Mouse (Mus musculus) cerebellum, adult 2 months (tissue): Measurements from ENCODE around the gene Acp2. TPM values are rescaled to one million over a fixed set of nuclear protein-coding genes. Genes with fewer than 3 reads are reported as not detected.
A peak's percentile ranks its signal among the peaks of the same experiment; 100 is the strongest.

Experiments used
- DNase-seq, 2 experiments: peaks; one replicate each; pipeline ENCODE4 v3.0.0; 2021
- H3K27ac ChIP-seq: fragments of 200-500 bp; 2 replicates; pipeline ENCODE4 v1.5.1; 2012; ENCODE audit warnings: low read length, control low read depth, inconsistent platforms; ENCODE audit not compliant: insufficient read depth
- H3K27me3 ChIP-seq: fragments of 200-500 bp; 2 replicates; pipeline ENCODE4 v1.6.1; 2012; ENCODE audit warnings: inconsistent platforms, mild to moderate bottlenecking, low read length, moderate library complexity; ENCODE audit not compliant: control insufficient read depth, insufficient read depth
- H3K4me1 ChIP-seq: fragments of 200-500 bp; 2 replicates; pipeline ENCODE4 v1.6.1; 2011; ENCODE audit warnings: low read length; ENCODE audit not compliant: control insufficient read depth, insufficient read depth
- H3K4me3 ChIP-seq: fragments of 200-500 bp; replicated peaks from 2 replicates; pipeline ENCODE3; 2011; ENCODE audit warnings: mild to moderate bottlenecking, low read depth, low read length, control low read depth; ENCODE audit not compliant: insufficient read depth
- CTCF ChIP-seq: fragments of 200-500 bp; IDR thresholded peaks from 2 replicates; pipeline ENCODE4 v1.5.1; 2011; ENCODE audit warnings: low read depth, mild to moderate bottlenecking, control low read depth, low read length, moderate library complexity, borderline replicate concordance; ENCODE audit not compliant: insufficient read depth
- POLR2A ChIP-seq: fragments of 200-500 bp; IDR thresholded peaks from 2 replicates; pipeline ENCODE4 v1.6.1; 2011; ENCODE audit warnings: low read length, control low read depth, borderline replicate concordance; ENCODE audit not compliant: insufficient read depth
- WGBS: fragments of 180-500 bp; shearing (Covaris S2); methylation state at CpG from one replicate; pipeline ENCODE4 v1.1.7; 2018; 5-methylcytosine and 5-hydroxymethylcytosine counted together
- polyA plus RNA-seq: library from polyadenylated mRNA; depleted of rRNA; stranded (reverse); fragments of >200 nt; gene quantifications from 2 replicates; pipeline ENCODE4 v1.2.3, GENCODE M21; 2012; rRNA removed

Acp2 gene
- polyA plus RNA-seq = 35.9 and 37.3 TPM in 2 replicates

DNA sequence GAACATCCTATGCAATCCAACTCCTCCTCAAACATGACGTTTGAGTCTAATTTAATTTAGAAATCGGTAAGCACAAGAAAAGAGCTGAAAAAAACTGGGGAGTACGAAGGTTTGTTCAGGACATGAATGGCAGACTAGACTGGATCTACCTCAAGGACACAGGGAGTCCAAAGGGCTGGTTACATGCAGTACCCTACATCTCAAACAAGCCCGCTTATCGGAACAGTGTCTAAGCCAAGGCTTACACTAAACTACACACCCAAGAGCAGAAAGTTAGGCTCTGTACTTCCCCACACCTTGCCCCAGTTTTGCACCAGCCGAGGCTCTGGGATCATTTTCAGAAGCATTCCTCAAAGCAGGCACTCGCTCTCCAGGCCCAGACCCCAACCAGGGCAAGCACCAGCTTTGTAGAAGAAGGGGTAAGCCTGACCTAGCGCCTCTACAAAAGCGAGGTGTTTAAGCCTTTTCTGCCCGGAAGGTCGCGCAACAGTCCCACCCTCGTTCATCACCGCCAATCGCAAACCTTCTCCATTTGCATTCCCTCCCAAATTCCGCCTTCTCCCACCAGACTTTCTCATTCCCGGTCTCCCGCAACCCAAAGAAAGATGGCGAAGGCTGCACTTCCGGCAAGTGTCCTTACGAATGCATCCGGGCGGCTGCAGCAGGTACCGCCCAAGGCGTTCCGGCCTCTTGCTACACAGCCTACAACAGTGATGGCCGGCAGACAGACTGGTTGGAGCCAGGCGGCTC is at the start of gene Acp2, which contains the start of gene Nr1h3:
Acp2 (plus strand) TSS at position 664 of the 750 bp plus-strand sequence.
Nr1h3 (minus strand) TSS at position 613 of the 750 bp plus-strand sequence.
- Histone ChIP-seq H3K4me3 (peak within 1 kb of the TSS; percentile 90), H3K27me3 (no peaks in the 10 kb centered on the region), H3K27ac (peak within 1 kb of the TSS; percentile 65), H3K4me1 (peaks cover 4% of the 10 kb centered on the region; the same call in 1 of the 2 replicates)
- peak; percentile 69; the same call in 1 of the 2 replicates for TF ChIP-seq POLR2A
- no peak for TF ChIP-seq CTCF
- DNase-seq = peak; percentile 95 to 99
- WGBS = 1% methylated on average over 28 of the region's 28 CpGs

DNA sequence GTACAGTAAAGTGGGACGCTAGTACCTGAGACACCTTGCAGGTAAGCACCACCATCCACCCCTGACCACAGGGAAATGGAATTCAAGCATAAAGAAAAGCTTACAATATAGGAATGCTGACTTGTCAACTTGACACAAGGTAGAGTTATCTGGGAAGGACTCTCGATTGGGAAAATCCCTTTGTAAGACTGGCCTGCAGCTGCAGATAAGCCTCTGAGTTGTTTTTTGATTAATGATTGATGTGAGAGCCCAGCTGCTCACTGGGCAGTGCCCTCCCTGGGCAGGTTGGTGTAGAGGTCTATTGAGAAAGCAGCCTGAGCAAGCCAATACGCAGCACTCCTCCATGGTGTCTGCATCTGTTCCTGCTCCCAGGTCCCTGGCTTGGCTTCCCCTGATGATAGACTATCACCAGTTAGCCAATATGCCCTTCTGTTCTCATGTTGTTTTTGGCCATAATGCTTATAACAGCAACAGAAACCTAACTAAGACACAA is 49.8 kb upstream of the Acp2 start:
- TF ChIP-seq POLR2A (no peak), CTCF (no peak)
- DNase-seq = no peak
- Histone ChIP-seq H3K4me3 (no peak overlapping the region), H3K27ac (no peak overlapping the region), H3K27me3 (no peaks in the 10 kb centered on the region), H3K4me1 (no peaks in the 10 kb centered on the region)
- WGBS = 59% methylated on average over 3 of the region's 3 CpGs

DNA sequence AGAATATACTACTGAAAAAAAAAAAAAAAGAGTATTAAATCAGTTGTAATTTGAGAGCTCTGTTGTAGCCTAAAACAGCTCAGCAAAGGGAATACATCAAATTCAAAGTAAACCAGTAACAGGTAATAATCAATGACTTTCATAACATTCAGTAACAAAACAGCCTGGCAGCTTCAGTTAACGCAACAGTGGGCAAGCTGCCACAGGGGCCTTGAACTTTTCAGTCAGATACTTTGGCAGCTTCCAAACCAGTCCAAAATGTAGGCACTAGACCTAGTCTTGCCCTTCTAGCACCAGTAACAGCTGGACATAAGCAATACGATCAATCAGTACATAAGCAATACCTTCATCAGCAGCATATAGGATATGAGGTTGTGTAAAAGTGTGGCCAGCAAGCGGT is 48.6 kb upstream of the Acp2 start:
- H3K27ac ChIP-seq = no peak overlapping the region
- DNase-seq = no peak
- no peaks in the 10 kb centered on the region for H3K4me1 ChIP-seq
- no peak for TF ChIP-seq CTCF
- TF ChIP-seq POLR2A = no peak
- 92% methylated on average over 3 of the region's 3 CpGs for WGBS
- no peak overlapping the region for H3K4me3 ChIP-seq
- H3K27me3 ChIP-seq = no peaks in the 10 kb centered on the region

DNA sequence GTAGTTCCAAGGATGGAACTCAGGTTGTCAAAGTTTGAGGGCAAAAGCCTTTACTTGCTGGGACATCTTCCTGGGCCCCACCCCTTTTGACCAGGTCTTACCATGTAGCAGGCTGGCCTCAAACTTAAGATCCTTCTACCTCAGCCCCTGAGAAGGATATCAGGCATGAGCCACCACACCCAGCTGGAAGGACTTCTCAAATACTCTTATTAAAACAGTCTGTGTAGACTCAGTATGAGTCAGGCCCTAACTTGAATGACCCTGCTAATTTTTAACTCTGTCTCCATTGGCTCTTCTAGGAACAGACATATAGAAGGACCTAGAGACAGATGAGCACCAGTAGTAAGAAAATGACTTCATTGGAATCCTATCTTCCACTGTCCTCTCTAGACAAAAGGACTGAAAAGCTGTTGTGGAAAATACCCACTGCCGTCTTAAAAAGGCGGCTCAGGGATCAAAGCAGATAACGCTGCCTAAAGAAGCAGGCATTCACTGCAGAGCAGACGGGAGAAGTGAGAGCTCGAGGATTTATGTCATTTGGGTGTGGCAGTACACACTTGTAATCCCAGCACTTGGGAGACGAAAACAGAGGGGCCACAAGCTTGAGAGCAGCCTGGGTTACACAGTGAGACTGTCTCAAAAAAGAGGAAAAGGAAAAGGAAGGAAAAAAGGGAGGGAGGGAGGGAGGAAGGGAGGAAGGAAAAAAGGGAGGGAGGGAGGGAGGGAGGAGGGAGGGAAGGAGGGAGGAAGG is 45.5 kb upstream of the Acp2 start:
- 69% methylated on average over 6 of the region's 6 CpGs for WGBS
- Histone ChIP-seq H3K4me3 (no peak overlapping the region), H3K27ac (no peak overlapping the region), H3K27me3 (no peaks in the 10 kb centered on the region), H3K4me1 (no peaks in the 10 kb centered on the region)
- no peak for DNase-seq
- no peak for TF ChIP-seq CTCF
- no peak for TF ChIP-seq POLR2A

DNA sequence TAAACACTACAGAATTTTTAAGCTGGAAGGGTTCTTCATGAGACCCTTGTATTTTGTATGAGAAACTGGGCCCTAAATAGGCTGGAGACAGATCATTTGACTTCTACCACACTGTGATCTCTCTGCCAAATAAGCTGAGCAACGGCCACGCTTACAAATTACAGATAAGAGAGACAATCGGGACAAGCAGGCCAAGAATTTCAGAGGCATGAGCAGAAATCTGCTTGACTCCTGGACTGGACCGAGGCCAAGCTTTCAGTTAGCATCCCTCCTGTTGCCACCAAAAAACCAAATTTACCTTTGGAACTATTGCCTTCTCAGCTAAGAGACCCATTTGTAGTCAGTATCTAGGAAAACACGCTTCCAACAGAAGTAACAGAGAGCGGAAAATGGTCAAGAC is 42.1 kb upstream of the Acp2 start:
- Histone ChIP-seq H3K4me1 (no peaks in the 10 kb centered on the region), H3K27ac (no peak overlapping the region), H3K4me3 (no peak overlapping the region), H3K27me3 (no peaks in the 10 kb centered on the region)
- no peak for DNase-seq
- WGBS = 51% methylated on average over 6 of the region's 6 CpGs
- TF ChIP-seq CTCF (no peak), POLR2A (no peak)

DNA sequence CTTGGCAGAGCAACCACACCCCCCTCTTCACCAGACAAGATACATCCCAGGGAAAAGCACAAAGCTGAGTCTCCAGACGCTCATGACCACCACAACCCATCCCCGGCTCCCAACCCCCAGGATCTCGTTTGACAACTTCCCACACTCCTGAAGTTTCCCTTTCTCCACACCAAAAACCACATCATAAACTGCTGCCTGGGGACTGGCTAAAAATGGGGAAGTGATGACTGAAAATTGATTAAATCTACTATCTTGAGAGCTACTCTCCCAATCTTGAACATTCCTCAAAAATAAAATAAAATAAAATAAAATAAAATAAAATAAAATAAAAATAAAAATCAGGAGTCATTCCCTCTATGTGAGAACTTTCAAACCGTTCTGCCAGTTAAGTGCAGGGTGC is 39.7 kb upstream of the Acp2 start:
- Histone ChIP-seq H3K27me3 (no peaks in the 10 kb centered on the region), H3K4me3 (no peak overlapping the region), H3K27ac (no peak overlapping the region), H3K4me1 (no peaks in the 10 kb centered on the region)
- 85% methylated on average over 4 of the region's 4 CpGs for WGBS
- no peak for TF ChIP-seq POLR2A
- no peak for TF ChIP-seq CTCF
- DNase-seq = no peak

DNA sequence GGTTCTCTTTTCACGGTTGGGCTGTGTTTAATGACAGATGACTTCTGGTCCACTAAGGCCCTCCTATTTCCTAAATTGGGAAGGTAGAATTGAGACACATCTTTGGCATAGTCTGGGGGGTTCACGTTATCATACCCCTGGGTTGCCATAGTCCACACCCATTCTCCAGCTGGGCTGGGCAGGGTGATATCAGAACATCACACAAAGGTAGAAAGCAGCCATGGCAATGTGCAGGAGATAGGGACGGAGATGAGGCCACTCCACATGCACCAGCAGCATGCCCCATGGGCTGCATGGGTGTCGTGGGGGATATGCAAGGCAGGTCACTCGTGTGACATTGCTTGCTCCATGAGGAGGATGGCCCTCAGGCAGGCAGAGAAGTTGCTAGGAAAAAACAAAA is 39.2 kb upstream of the Acp2 start:
- DNase-seq = no peak
- no peak overlapping the region for H3K27ac ChIP-seq
- no peak overlapping the region for H3K4me3 ChIP-seq
- 90% methylated on average over 5 of the region's 5 CpGs for WGBS
- no peaks in the 10 kb centered on the region for H3K4me1 ChIP-seq
- H3K27me3 ChIP-seq = no peaks in the 10 kb centered on the region
- TF ChIP-seq CTCF (no peak), POLR2A (no peak)
